ENCODE assay signal across 34 mouse cellular contexts in genomic region chr1:54179179-54179578, GRCm38 (mm10). TPM values are rescaled to one million over a fixed set of nuclear protein-coding genes. Genes with fewer than 3 reads are reported as not detected.
"Had no signal": no experiment of that assay in that cellular context is flagged by ENCODE, and none has a peak within 500 bp of the region (broad histone marks: within the 10 kb centered on the region; RNA-seq: fewer than 3 reads in every experiment).

No protein-coding gene starts in this region.

- H3K27ac ChIP-seq: heart, embryonic 13.5 days; heart, embryonic 15.5 days; hindbrain, embryonic 10.5 days; hindbrain, embryonic 12.5 days; hindbrain, embryonic 13.5 days; hindbrain, embryonic 14.5 days; hindbrain, embryonic 15.5 days; hindbrain, postnatal 0 days; intestine, embryonic 15.5 days; kidney, embryonic 15.5 days; kidney, postnatal 0 days; layer of hippocampus, adult 2 months; left cerebral cortex, adult 2 months had no signal

- DNase-seq: heart, postnatal 10 days; heart, postnatal 14 days; heart, postnatal 36 days; heart, postnatal 4 days; kidney, adult 11 months; kidney, adult 18-20 months; kidney, adult 2 months; kidney, adult 8-10 months; kidney, adult 9 months; kidney, postnatal 10 days; kidney, postnatal 14 days; kidney, postnatal 25 days; kidney, postnatal 36 days; kidney, postnatal 4 days; layer of hippocampus, adult 9-11 months; layer of hippocampus, postnatal 36 days had no signal

- H3K9me3 ChIP-seq: heart, embryonic 13.5 days; heart, embryonic 15.5 days; hindbrain, embryonic 10.5 days; hindbrain, embryonic 12.5 days; hindbrain, embryonic 13.5 days; hindbrain, embryonic 15.5 days; intestine, embryonic 15.5 days; kidney, embryonic 15.5 days had no signal

- H3K4me1 ChIP-seq: hindbrain, embryonic 10.5 days; hindbrain, embryonic 12.5 days; hindbrain, embryonic 13.5 days; hindbrain, embryonic 15.5 days; intestine, embryonic 15.5 days; kidney, embryonic 15.5 days had no signal

- H3K9ac ChIP-seq: heart, embryonic 13.5 days; heart, embryonic 15.5 days; hindbrain, embryonic 12.5 days; hindbrain, embryonic 13.5 days; hindbrain, embryonic 14.5 days; hindbrain, embryonic 15.5 days; intestine, embryonic 15.5 days; kidney, embryonic 15.5 days had no signal

- H3K4me2 ChIP-seq: heart, embryonic 13.5 days; heart, embryonic 15.5 days; hindbrain, embryonic 12.5 days; hindbrain, embryonic 13.5 days; hindbrain, embryonic 14.5 days; hindbrain, embryonic 15.5 days; intestine, embryonic 15.5 days; kidney, embryonic 15.5 days had no signal

- H3K36me3 ChIP-seq: heart, embryonic 13.5 days; heart, embryonic 15.5 days; hindbrain, embryonic 10.5 days; hindbrain, embryonic 12.5 days; hindbrain, embryonic 13.5 days; hindbrain, embryonic 15.5 days; intestine, embryonic 15.5 days; kidney, embryonic 15.5 days had no signal

- H3K27me3 ChIP-seq: heart, embryonic 13.5 days; heart, embryonic 15.5 days; hindbrain, embryonic 12.5 days; hindbrain, embryonic 13.5 days; hindbrain, embryonic 15.5 days; intestine, embryonic 15.5 days; kidney, embryonic 15.5 days had no signal

- H3K4me3 ChIP-seq: heart, embryonic 13.5 days; heart, embryonic 15.5 days; hindbrain, embryonic 10.5 days; hindbrain, embryonic 12.5 days; hindbrain, embryonic 13.5 days; hindbrain, embryonic 15.5 days; intestine, embryonic 15.5 days; kidney, embryonic 15.5 days; layer of hippocampus, adult 2 months; left cerebral cortex, adult 2 months had no signal

- ATAC-seq: hindbrain, embryonic 16.5 days; hindbrain, postnatal 0 days; inflammation-experienced regulatory T-cells, adult 6 months; intestine, embryonic 15.5 days; intestine, embryonic 16.5 days; intestine, postnatal 0 days had no signal

RNA-seq across cellular contexts. Expression of gene Hecw2, which starts 15.8 kb away (rescaled TPM):
- total RNA-seq: hematopoietic stem cell, adult 5-6 weeks had no signal
